Mouse (Mus musculus): ENCODE results near the gene Pnpla8.

DNA sequence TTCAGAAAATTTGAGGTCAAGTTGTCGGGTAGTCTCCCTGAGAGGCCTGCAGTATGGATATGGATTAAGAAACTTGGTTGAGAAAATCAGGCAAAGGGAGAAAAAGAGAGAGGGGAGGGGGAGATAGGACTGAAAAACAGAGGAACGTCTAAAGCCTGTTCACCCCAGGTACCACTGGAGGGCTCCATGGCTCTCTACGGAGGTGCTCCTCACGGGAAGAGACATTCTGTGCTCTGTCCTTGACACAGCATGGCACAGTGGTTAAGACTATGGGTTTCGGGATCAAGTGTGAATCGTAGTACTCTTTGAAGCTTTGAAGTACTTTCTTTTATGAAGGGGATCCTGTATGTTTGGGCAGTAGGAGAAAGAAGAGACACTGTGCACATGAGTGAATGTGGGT is 106.3 kb downstream of the Pnpla8 start:
- TF ChIP-seq POLR2A (IDR thresholded peaks at IDR 0.05; ENCODE audit: low read depth, low read length) (no peak), CTCF (IDR thresholded peaks at IDR 0.05; ENCODE audit: extremely low read depth, insufficient read length, insufficient replicate concordance, low read depth, low read length) (no peak)

Data from small intestine, adult 2 months (tissue).